Mouse (Mus musculus): ENCODE data around the gene Bach1.

Gene Bach1

GRCm38 (mm10) chr16:87712986-87713693 is 14.4 kb downstream of the Bach1 start:
- Histone ChIP-seq H3K27me3 (ENCODE audit: control insufficient read depth, insufficient read depth, low read length, poor library complexity, severe bottlenecking) (no peaks in the 10 kb centered on the region), H3K36me3 (ENCODE audit: control insufficient read depth, insufficient read depth, low read length, poor library complexity, severe bottlenecking) (no peaks in the 10 kb centered on the region)
- DNase-seq (ENCODE audit: low read depth, low spot score), result peak; percentile 58

- DNase-seq (ENCODE audit: low read depth, low spot score), result no peak
- no peaks in the 10 kb centered on the region; the same call in 1 of the 2 replicates for H3K36me3 ChIP-seq (ENCODE audit: control insufficient read depth, insufficient read depth, low read length, poor library complexity, severe bottlenecking)
- H3K27me3 ChIP-seq (ENCODE audit: control insufficient read depth, insufficient read depth, low read length, poor library complexity, severe bottlenecking), result no peaks in the 10 kb centered on the region
Measured at GRCm38 (mm10) chr16:87714550-87714949, 15.8 kb downstream of the Bach1 start.

- no peak for DNase-seq (ENCODE audit: low read depth, low spot score)
- no peaks in the 10 kb centered on the region for H3K27me3 ChIP-seq (ENCODE audit: control insufficient read depth, insufficient read depth, low read length, poor library complexity, severe bottlenecking)
- no peaks in the 10 kb centered on the region; the same call in 1 of the 2 replicates for H3K36me3 ChIP-seq (ENCODE audit: control insufficient read depth, insufficient read depth, low read length, poor library complexity, severe bottlenecking)
Measured at GRCm38 (mm10) chr16:87715221-87715620, 16.5 kb downstream of the Bach1 start.

- Histone ChIP-seq H3K27me3 (ENCODE audit: control insufficient read depth, insufficient read depth, low read length, poor library complexity, severe bottlenecking) (no peaks in the 10 kb centered on the region), H3K36me3 (ENCODE audit: control insufficient read depth, insufficient read depth, low read length, poor library complexity, severe bottlenecking) (no peaks in the 10 kb centered on the region; the same call in 1 of the 2 replicates)
- no peak for DNase-seq (ENCODE audit: low read depth, low spot score)
Measured at GRCm38 (mm10) chr16:87716269-87716668, 17.5 kb downstream of the Bach1 start.

GRCm38 (mm10) chr16:87717046-87717660 is 18.4 kb downstream of the Bach1 start:
- DNase-seq (ENCODE audit: low read depth, low spot score), result no peak
- Histone ChIP-seq H3K27me3 (ENCODE audit: control insufficient read depth, insufficient read depth, low read length, poor library complexity, severe bottlenecking) (no peaks in the 10 kb centered on the region), H3K36me3 (ENCODE audit: control insufficient read depth, insufficient read depth, low read length, poor library complexity, severe bottlenecking) (no peaks in the 10 kb centered on the region; the same call in 1 of the 2 replicates)

- H3K27me3 ChIP-seq (ENCODE audit: control insufficient read depth, insufficient read depth, low read length, poor library complexity, severe bottlenecking), result no peaks in the 10 kb centered on the region
- no peak for DNase-seq (ENCODE audit: low read depth, low spot score)
Measured at GRCm38 (mm10) chr16:87719071-87719470, 20.3 kb downstream of the Bach1 start.

GRCm38 (mm10) chr16:87719688-87720283 is 21.0 kb downstream of the Bach1 start:
- DNase-seq (ENCODE audit: low read depth, low spot score), result no peak
- Histone ChIP-seq H3K27me3 (ENCODE audit: control insufficient read depth, insufficient read depth, low read length, poor library complexity, severe bottlenecking) (no peaks in the 10 kb centered on the region), H3K36me3 (ENCODE audit: control insufficient read depth, insufficient read depth, low read length, poor library complexity, severe bottlenecking) (no peaks in the 10 kb centered on the region; the same call in 1 of the 2 replicates)

More at GRCm38 (mm10) chr16:87719071-87719470, 20.3 kb downstream of the Bach1 start:
- no peaks in the 10 kb centered on the region; the same call in 1 of the 2 replicates for H3K36me3 ChIP-seq (ENCODE audit: control insufficient read depth, insufficient read depth, low read length, poor library complexity, severe bottlenecking)

- DNase-seq (ENCODE audit: low read depth, low spot score), result no peak
- no peaks in the 10 kb centered on the region for H3K27me3 ChIP-seq (ENCODE audit: control insufficient read depth, insufficient read depth, low read length, poor library complexity, severe bottlenecking)
- no peaks in the 10 kb centered on the region; the same call in 1 of the 2 replicates for H3K36me3 ChIP-seq (ENCODE audit: control insufficient read depth, insufficient read depth, low read length, poor library complexity, severe bottlenecking)
Measured at GRCm38 (mm10) chr16:87720851-87721409, 22.2 kb downstream of the Bach1 start.

GRCm38 (mm10) chr16:87722857-87723256 is 24.1 kb downstream of the Bach1 start:
- H3K27me3 ChIP-seq (ENCODE audit: control insufficient read depth, insufficient read depth, low read length, poor library complexity, severe bottlenecking), result no peaks in the 10 kb centered on the region
- DNase-seq (ENCODE audit: low read depth, low spot score), result no peak
- no peaks in the 10 kb centered on the region; the same call in 1 of the 2 replicates for H3K36me3 ChIP-seq (ENCODE audit: control insufficient read depth, insufficient read depth, low read length, poor library complexity, severe bottlenecking)

GRCm38 (mm10) chr16:87723479-87723878 is 24.7 kb downstream of the Bach1 start:
- DNase-seq (ENCODE audit: low read depth, low spot score), result no peak
- H3K27me3 ChIP-seq (ENCODE audit: control insufficient read depth, insufficient read depth, low read length, poor library complexity, severe bottlenecking), result no peaks in the 10 kb centered on the region
- H3K36me3 ChIP-seq (ENCODE audit: control insufficient read depth, insufficient read depth, low read length, poor library complexity, severe bottlenecking), result no peaks in the 10 kb centered on the region; the same call in 1 of the 2 replicates

- no peak for DNase-seq (ENCODE audit: low read depth, low spot score)
- peaks cover 4% of the 10 kb centered on the region; the same call in 1 of the 2 replicates for H3K36me3 ChIP-seq (ENCODE audit: control insufficient read depth, insufficient read depth, low read length, poor library complexity, severe bottlenecking)
- H3K27me3 ChIP-seq (ENCODE audit: control insufficient read depth, insufficient read depth, low read length, poor library complexity, severe bottlenecking), result no peaks in the 10 kb centered on the region
Measured at GRCm38 (mm10) chr16:87724826-87725225, 26.1 kb downstream of the Bach1 start.

GRCm38 (mm10) chr16:87725241-87725640 is 26.5 kb downstream of the Bach1 start:
- H3K36me3 ChIP-seq (ENCODE audit: control insufficient read depth, insufficient read depth, low read length, poor library complexity, severe bottlenecking), result peaks cover 4% of the 10 kb centered on the region; the same call in 1 of the 2 replicates
- DNase-seq (ENCODE audit: low read depth, low spot score), result no peak
- H3K27me3 ChIP-seq (ENCODE audit: control insufficient read depth, insufficient read depth, low read length, poor library complexity, severe bottlenecking), result no peaks in the 10 kb centered on the region

GRCm38 (mm10) chr16:87725963-87726362 is 27.2 kb downstream of the Bach1 start:
- no peaks in the 10 kb centered on the region for H3K27me3 ChIP-seq (ENCODE audit: control insufficient read depth, insufficient read depth, low read length, poor library complexity, severe bottlenecking)
- DNase-seq (ENCODE audit: low read depth, low spot score), result no peak
- H3K36me3 ChIP-seq (ENCODE audit: control insufficient read depth, insufficient read depth, low read length, poor library complexity, severe bottlenecking), result peaks cover 8% of the 10 kb centered on the region; the same call in 1 of the 2 replicates

GRCm38 (mm10) chr16:87726369-87726768 is 27.6 kb downstream of the Bach1 start:
- Histone ChIP-seq H3K36me3 (ENCODE audit: control insufficient read depth, insufficient read depth, low read length, poor library complexity, severe bottlenecking) (peaks cover 8% of the 10 kb centered on the region; the same call in 1 of the 2 replicates), H3K27me3 (ENCODE audit: control insufficient read depth, insufficient read depth, low read length, poor library complexity, severe bottlenecking) (no peaks in the 10 kb centered on the region)
- DNase-seq (ENCODE audit: low read depth, low spot score), result no peak

GRCm38 (mm10) chr16:87727250-87727649 is 28.5 kb downstream of the Bach1 start:
- Histone ChIP-seq H3K36me3 (ENCODE audit: control insufficient read depth, insufficient read depth, low read length, poor library complexity, severe bottlenecking) (peaks cover 8% of the 10 kb centered on the region; the same call in 1 of the 2 replicates), H3K27me3 (ENCODE audit: control insufficient read depth, insufficient read depth, low read length, poor library complexity, severe bottlenecking) (no peaks in the 10 kb centered on the region)
- no peak for DNase-seq (ENCODE audit: low read depth, low spot score)
